Mouse (Mus musculus) brain, embryonic 14.5 days (tissue): ENCODE measurements at regions not wholly inside any gene's neighbourhood (a gene's known extent, or its start where the extent isn't known, plus 50 kb on each side); places are given as distances from the start of the nearest gene placed in this dataset.

ENCODE experiments used
- DNase-seq: peaks from one replicate; pipeline ENCODE4 v3.0.0-alpha.2; 2011; ENCODE audit warnings: low read depth
- CTCF ChIP-seq: fragments of 200-500 bp; IDR thresholded peaks from 2 replicates; pipeline ENCODE4 v1.5.1; 2012; ENCODE audit warnings: inconsistent platforms, mild to moderate bottlenecking, moderate library complexity, borderline replicate concordance; ENCODE audit not compliant: insufficient read depth, insufficient read length; ENCODE audit errors: extremely low read depth
- POLR2A ChIP-seq: fragments of 200-500 bp; IDR thresholded peaks from 2 replicates; pipeline ENCODE4 v1.6.1; 2012; ENCODE audit warnings: mild to moderate bottlenecking, inconsistent platforms, borderline replicate concordance; ENCODE audit not compliant: poor library complexity, insufficient read depth, insufficient read length, severe bottlenecking; ENCODE audit errors: extremely low read depth

- TF ChIP-seq POLR2A: no peak
- TF ChIP-seq CTCF: no peak
- peak; percentile 35 for DNase-seq
Measured at GRCm38 (mm10) chr3:47866061-47866460, 1418.0 kb upstream of the Pabpc4l start.

DNA sequence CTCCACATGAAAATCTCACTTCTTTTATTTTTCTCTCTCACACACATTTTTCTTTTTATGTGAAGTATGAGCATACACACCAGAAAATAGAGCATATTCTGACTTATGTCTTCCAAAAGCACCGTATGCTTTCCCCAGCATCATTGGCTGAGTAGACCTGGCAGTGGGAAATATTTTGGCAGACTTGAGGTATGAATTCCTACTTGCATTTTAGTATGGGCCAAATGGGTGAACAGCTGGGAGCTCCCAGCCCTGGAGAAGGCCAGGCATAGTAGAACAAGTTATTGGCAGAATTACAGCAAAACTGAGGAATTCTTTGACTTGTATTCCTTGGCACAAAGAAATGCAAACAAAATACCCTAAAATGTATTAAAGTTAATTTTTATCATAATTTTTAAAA is 1415.6 kb upstream of the Pabpc4l start:
- TF ChIP-seq CTCF (no peak), POLR2A (no peak)
- peak; percentile 91 for DNase-seq

DNA sequence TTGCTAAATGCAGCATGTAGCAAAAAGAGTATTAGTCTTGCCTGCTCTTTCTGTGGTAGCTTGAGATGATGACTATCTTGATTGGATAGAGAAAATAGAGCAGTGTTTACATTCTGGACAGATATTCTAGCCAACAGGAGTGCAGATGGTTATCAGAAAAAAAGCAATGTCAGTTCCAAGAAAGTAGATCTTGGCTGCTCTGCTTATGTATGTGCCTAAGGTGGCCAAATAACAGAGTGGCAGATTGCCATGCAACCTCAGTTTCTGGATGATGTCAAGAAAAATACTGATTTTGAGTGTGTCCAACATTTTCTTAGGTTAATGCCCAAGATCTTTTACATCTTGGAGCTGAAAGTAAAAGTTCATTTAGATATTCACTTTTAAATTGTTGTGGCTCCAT is 1397.6 kb upstream of the Pabpc4l start:
- TF ChIP-seq CTCF: no peak
- no peak for TF ChIP-seq POLR2A
- peak; percentile 73 for DNase-seq

DNA sequence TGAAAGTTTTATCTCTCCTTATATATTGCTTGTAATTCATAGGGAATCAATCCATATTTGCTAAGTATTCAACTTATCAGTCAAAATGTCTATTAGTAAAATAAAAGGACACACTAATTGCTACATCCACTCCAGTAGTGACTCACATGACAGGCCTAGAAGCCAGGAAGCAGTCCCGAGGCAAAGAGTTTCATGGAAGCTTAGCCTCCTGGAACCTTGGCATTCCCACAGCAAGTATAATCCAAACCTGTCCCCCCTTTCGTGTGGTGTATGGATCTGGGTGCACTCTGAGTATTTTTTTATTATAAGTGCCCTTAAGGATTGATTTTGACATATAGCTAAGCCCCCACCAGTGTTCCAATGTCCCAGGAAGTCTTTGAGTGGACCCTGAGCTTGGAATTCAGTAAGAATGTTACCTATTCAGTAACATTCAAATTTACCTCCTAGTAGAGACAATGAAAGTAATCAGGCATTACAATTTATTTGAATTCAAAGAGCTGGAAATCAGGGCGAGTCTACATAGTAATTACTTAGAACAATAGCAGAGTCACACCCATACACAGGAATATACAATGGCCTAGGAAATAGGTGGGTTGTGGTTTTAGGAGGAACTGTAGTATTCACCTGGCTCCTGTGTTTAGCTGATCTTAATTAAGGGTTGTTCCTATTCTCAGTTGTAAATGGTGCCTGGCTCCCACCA is 1388.7 kb upstream of the Pabpc4l start:
- DNase-seq: no peak
- TF ChIP-seq CTCF (no peak), POLR2A (no peak)

- DNase-seq: no peak
- TF ChIP-seq CTCF (no peak), POLR2A (no peak)
Measured at GRCm38 (mm10) chr3:47818361-47818760, 1370.3 kb upstream of the Pabpc4l start.

DNA sequence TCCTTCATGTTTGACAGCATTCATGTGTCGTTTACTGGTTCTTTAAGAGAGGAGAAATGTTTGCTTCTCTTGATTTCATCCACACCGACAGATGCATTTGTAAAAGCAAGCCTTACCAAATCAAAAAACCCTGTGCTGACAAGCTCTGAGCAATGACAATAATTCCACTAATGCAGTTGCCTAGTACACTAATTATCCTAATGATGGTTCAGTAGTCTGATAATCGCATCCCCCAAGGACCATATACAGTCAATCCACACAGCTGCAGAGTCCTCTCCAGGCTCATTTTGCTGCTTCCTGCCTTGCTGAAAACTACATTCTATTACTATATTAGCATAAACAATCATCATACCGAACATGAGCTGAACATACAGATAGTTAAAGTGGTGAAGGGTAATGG is 1369.5 kb upstream of the Pabpc4l start:
- DNase-seq: peak; percentile 69

More for the DNA sequence above, 1369.5 kb upstream of the Pabpc4l start:
- no peak for TF ChIP-seq CTCF
- no peak for TF ChIP-seq POLR2A
